Mouse (Mus musculus) macrophage (primary cell): ENCODE results near the gene Gm45717. TPM values are rescaled to one million over a fixed set of nuclear protein-coding genes. Genes with fewer than 3 reads are reported as not detected.
"Not testable (repeated sequence)": the region's sequence is repeated elsewhere in the genome, so short reads cannot be mapped to it uniquely, and the experiment has no call there.

ENCODE experiments used
- H3K27ac ChIP-seq: fragments of 350-480 bp; formaldehyde crosslinking; 2 replicates; pipeline ENCODE4 v1.9.0; 2021
- H3K36me3 ChIP-seq: fragments of 350-480 bp; formaldehyde crosslinking; 2 replicates; pipeline ENCODE4 v1.9.0; 2021; ENCODE audit errors: inconsistent target
- H3K4me3 ChIP-seq: fragments of 350-480 bp; formaldehyde crosslinking; 2 replicates; pipeline ENCODE4 v1.9.0; 2021; ENCODE audit errors: inconsistent target
- H3K79me2 ChIP-seq: fragments of 350-480 bp; formaldehyde crosslinking; 2 replicates; pipeline ENCODE4 v1.9.0; 2021; ENCODE audit errors: inconsistent target
- WGBS: methylation state at CpG from one replicate; pipeline ENCODE4 v1.1.7; 2026; ENCODE audit warnings: inconsistent platforms; ENCODE audit not compliant: missing documents; 5-methylcytosine and 5-hydroxymethylcytosine counted together
- polyA plus RNA-seq: library from polyadenylated mRNA; stranded (reverse); fragments of 250-400 nt; gene quantifications from 3 replicates; pipeline ENCODE4 v1.2.4, GENCODE M21; 2018; ENCODE audit warnings: inconsistent platforms

The Gm45717 gene
- polyA plus RNA-seq, 1 experiment from 2014 or later: not detected

GRCm38 (mm10) chr7:140976720-140977119 is 21.0 kb upstream of the Gm45717 start:
- not testable (repeated sequence) for H3K27ac ChIP-seq, H3K36me3 ChIP-seq, H3K4me3 ChIP-seq, H3K79me2 ChIP-seq
- WGBS: 76% methylated on average over 8 of the region's 9 CpGs

GRCm38 (mm10) chr7:140975465-140975864 is 19.7 kb upstream of the Gm45717 start:
- Histone ChIP-seq H3K79me2 (no peaks in the 10 kb centered on the region), H3K36me3 (no peaks in the 10 kb centered on the region), H3K4me3 (no peak overlapping the region), H3K27ac (no peak overlapping the region)
- 83% methylated on average over 3 of the region's 3 CpGs for WGBS

GRCm38 (mm10) chr7:140974940-140975339 is 19.2 kb upstream of the Gm45717 start:
- H3K27ac ChIP-seq: no peak overlapping the region

GRCm38 (mm10) chr7:140973396-140974165 is 17.8 kb upstream of the Gm45717 start:
- H3K27ac ChIP-seq: no peak overlapping the region
- WGBS: 72% methylated on average over 14 of the region's 14 CpGs
- no peaks in the 10 kb centered on the region for H3K79me2 ChIP-seq
- H3K4me3 ChIP-seq: no peak overlapping the region
- H3K36me3 ChIP-seq: no peaks in the 10 kb centered on the region

More at GRCm38 (mm10) chr7:140974940-140975339, 19.2 kb upstream of the Gm45717 start:
- Histone ChIP-seq H3K36me3 (no peaks in the 10 kb centered on the region), H3K79me2 (no peaks in the 10 kb centered on the region), H3K4me3 (no peak overlapping the region)
- 45% methylated on average over 9 of the region's 9 CpGs for WGBS

GRCm38 (mm10) chr7:140971479-140972171 is 15.9 kb upstream of the Gm45717 start:
- no peak overlapping the region for H3K27ac ChIP-seq
- no peaks in the 10 kb centered on the region for H3K36me3 ChIP-seq
- H3K79me2 ChIP-seq: no peaks in the 10 kb centered on the region
- H3K4me3 ChIP-seq: no peak overlapping the region
- 95% methylated on average over 8 of the region's 8 CpGs for WGBS

GRCm38 (mm10) chr7:140970931-140971330 is 15.2 kb upstream of the Gm45717 start:
- no peak overlapping the region for H3K4me3 ChIP-seq
- H3K36me3 ChIP-seq: no peaks in the 10 kb centered on the region
- H3K27ac ChIP-seq: no peak overlapping the region
- no peaks in the 10 kb centered on the region for H3K79me2 ChIP-seq
- WGBS: 52% methylated on average over 7 of the region's 7 CpGs

GRCm38 (mm10) chr7:140968710-140969109 is 13.0 kb upstream of the Gm45717 start:
- not testable (repeated sequence) for H3K27ac ChIP-seq, H3K79me2 ChIP-seq, H3K36me3 ChIP-seq, H3K4me3 ChIP-seq
- WGBS: 54% methylated on average over 3 of the region's 3 CpGs

- Histone ChIP-seq H3K36me3 (no peaks in the 10 kb centered on the region), H3K4me3 (no peak overlapping the region), H3K27ac (no peak overlapping the region), H3K79me2 (no peaks in the 10 kb centered on the region)
- WGBS: 28% methylated on average over 11 of the region's 14 CpGs
Measured at GRCm38 (mm10) chr7:140967862-140968591, 12.3 kb upstream of the Gm45717 start.

- no peak within 1 kb of the TSS for H3K4me3 ChIP-seq
Measured at GRCm38 (mm10) chr7:140966921-140967320, 11.2 kb upstream of the Gm45717 start, which contains the start of gene Ifitm1. Gene Ifitm1 (plus strand): TSS chr7:140967221.

GRCm38 (mm10) chr7:140962733-140963132 is 7.0 kb upstream of the Gm45717 start:
- H3K79me2 ChIP-seq: no peaks in the 10 kb centered on the region
- no peak overlapping the region for H3K27ac ChIP-seq
- WGBS: 95% methylated on average over 2 of the region's 2 CpGs
- H3K4me3 ChIP-seq: no peak overlapping the region
- no peaks in the 10 kb centered on the region for H3K36me3 ChIP-seq

More at GRCm38 (mm10) chr7:140966921-140967320, 11.2 kb upstream of the Gm45717 start, which contains the start of gene Ifitm1:
- WGBS: 87% methylated on average over 4 of the region's 4 CpGs
- H3K36me3 ChIP-seq: no peaks in the 10 kb centered on the region
- no peaks in the 10 kb centered on the region for H3K79me2 ChIP-seq
- no peak within 1 kb of the TSS for H3K27ac ChIP-seq

GRCm38 (mm10) chr7:140961416-140961815 is 5.7 kb upstream of the Gm45717 start:
- Histone ChIP-seq H3K36me3 (no peaks in the 10 kb centered on the region), H3K4me3 (no peak overlapping the region), H3K79me2 (no peaks in the 10 kb centered on the region), H3K27ac (no peak overlapping the region)
- 94% methylated on average over 2 of the region's 2 CpGs for WGBS

- H3K36me3 ChIP-seq: no peaks in the 10 kb centered on the region
- H3K4me3 ChIP-seq: no peak overlapping the region
- H3K79me2 ChIP-seq: peaks cover 10% of the 10 kb centered on the region
- 88% methylated on average over 5 of the region's 5 CpGs for WGBS
- no peak overlapping the region for H3K27ac ChIP-seq
Measured at GRCm38 (mm10) chr7:140960026-140960425, 4.3 kb upstream of the Gm45717 start.

- no peak overlapping the region for H3K27ac ChIP-seq
- 15% methylated on average over 9 of the region's 9 CpGs for WGBS
- H3K4me3 ChIP-seq: no peak overlapping the region
- H3K36me3 ChIP-seq: no peaks in the 10 kb centered on the region
- H3K79me2 ChIP-seq: peaks cover 17% of the 10 kb centered on the region
Measured at GRCm38 (mm10) chr7:140959181-140959901, 3.6 kb upstream of the Gm45717 start.

- H3K79me2 ChIP-seq: peaks cover 35% of the 10 kb centered on the region
- no peak overlapping the region for H3K4me3 ChIP-seq
- 49% methylated on average over 6 of the region's 6 CpGs for WGBS
- H3K36me3 ChIP-seq: no peaks in the 10 kb centered on the region
- peak overlapping the region; percentile 94 for H3K27ac ChIP-seq
Measured at GRCm38 (mm10) chr7:140956556-140956869, 776 bp upstream of the Gm45717 start.
